Mouse (Mus musculus): Measurements from ENCODE around the gene Olfr935. TPM values are rescaled to one million over a fixed set of nuclear protein-coding genes. Genes with fewer than 3 reads are reported as not detected.

Olfr935 gene
- total RNA-seq (2023) = not detected

DNA sequence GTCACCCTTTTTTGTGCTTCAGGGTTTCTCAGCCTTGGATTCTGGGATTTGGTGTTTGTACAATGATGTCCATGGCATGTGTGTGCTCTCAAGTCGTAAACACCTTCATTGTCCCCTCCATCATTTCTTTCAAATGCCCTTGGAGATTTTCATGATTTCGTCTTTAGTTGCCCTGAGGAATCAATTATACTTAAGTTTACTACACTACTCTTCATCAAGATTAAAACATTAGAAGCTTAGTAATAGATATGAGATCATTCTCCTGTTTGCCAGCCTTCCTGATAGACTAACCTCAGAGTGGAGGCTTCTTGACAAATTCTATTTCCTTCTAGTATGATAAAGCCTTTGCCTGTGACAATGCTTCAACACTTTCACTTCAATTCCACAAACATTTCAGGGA lies at the start of gene Olfr935:
Gene Olfr935, minus strand, starts transcription at position 101 of the 400 bp plus-strand sequence.

DNA sequence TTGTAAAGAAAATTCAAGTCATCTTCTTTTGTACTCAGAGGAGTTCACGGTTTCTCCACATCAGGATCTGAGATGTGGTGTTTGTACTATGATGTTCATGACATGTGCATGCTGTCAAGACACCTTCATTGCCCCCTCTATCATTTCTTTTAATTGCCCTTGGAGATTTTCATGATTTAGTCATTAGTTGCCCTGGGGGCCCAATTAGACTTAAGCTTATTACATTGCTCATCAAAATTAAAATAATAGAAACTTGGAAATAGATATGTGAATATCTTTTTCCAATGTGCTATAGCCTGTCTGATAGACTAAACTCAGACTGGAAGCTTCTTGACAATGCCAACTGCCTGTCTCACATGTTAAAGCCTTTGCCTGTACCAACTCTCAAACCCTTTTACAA lies 23.8 kb upstream of the Olfr935 start, which contains the start of gene Olfr146:
Gene Olfr146, minus strand, starts transcription at position 101 of the 400 bp plus-strand sequence.

DNA sequence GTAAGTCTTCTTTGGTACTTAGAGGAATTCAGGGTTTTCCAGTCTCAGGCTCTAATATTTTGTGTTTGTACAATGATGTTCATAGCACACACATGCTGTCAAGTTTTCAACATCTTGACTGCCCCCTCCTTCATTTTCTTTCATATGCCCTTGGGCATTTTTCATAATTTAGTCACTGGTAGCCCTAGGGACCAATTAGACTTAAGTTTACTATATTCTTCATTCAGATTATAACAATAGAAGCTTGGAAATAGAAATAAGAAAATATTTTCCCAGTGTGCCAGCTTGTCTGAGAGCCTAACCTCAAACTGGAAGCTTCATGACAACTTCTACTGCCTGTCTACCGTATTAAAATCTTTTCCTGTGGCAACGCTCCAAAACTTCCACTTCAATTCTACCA lies 11.3 kb downstream of the Olfr935 start, which contains the start of gene Olfr934:
Gene Olfr934, minus strand, starts transcription at position 101 of the 400 bp plus-strand sequence.

DNA sequence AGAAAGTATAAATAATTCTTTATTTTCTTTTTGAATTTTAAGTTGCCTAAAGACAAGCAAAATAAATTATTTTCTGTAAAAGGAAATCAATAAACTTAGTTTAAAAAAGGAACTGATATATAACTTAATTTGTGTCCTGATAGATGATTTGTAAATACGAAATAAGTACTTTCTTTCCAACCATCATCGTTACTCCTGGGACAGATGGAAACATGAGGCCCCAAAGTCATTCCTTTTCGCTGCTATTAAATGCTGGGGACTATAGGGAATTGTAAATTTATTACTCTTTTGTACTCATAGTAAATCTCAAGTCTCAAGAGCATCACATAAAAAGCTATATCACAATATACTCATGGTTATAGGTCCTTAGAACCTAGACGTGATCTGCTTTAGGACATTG lies 27.5 kb downstream of the Olfr935 start, which contains the start of gene Olfr933:
Gene Olfr933, plus strand, starts transcription at position 301 of the 400 bp plus-strand sequence.

Other genes starting within 250 kb of the Olfr935 start
- gene Olfr920, start 247.4 kb downstream of the Olfr935 start, total RNA-seq (2023) = under 1 TPM; 0.67 to 0.84 TPM
- gene Olfr921, start 226.6 kb downstream of the Olfr935 start, total RNA-seq (2023) = not detected
- gene Olfr922, start 185.1 kb downstream of the Olfr935 start, total RNA-seq (2023) = not detected
- gene Olfr923, start 173.1 kb downstream of the Olfr935 start, total RNA-seq (2023) = not detected
- gene Olfr924, start 155.2 kb downstream of the Olfr935 start, total RNA-seq (2023) = not detected
- gene Olfr26, start 144.6 kb downstream of the Olfr935 start, total RNA-seq (2023) = not detected
- gene Olfr926, start 122.6 kb downstream of the Olfr935 start, total RNA-seq (2023) = not detected
- not detected for gene Olfr930, start 69.9 kb downstream of the Olfr935 start, total RNA-seq (2023)
- gene Olfr933, start 27.4 kb downstream of the Olfr935 start, total RNA-seq (2023) = not detected
- gene Olfr934, start 11.4 kb downstream of the Olfr935 start, total RNA-seq (2023) = not detected
- gene Olfr146, start 23.7 kb upstream of the Olfr935 start, total RNA-seq (2023) = not detected
- gene Olfr937, start 65.3 kb upstream of the Olfr935 start, total RNA-seq (2023) = not detected
- not detected for gene Olfr938, start 79.2 kb upstream of the Olfr935 start, total RNA-seq (2023)
- not detected for gene Olfr27, start 128.4 kb upstream of the Olfr935 start, total RNA-seq (2023)
- not detected for gene Olfr943, start 166.6 kb upstream of the Olfr935 start, total RNA-seq (2023)
- gene Olfr944, start 202.2 kb upstream of the Olfr935 start, total RNA-seq (2023) = not detected